Mouse (Mus musculus) embryonic fibroblast, embryonic 13.5 days (primary cell): ENCODE data around the gene Prss42.

ENCODE experiments used
- CTCF ChIP-seq: IDR thresholded peaks from 2 replicates; pipeline ENCODE4 v1.5.1; 2011; ENCODE audit warnings: mild to moderate bottlenecking, control low read depth, low read length, moderate library complexity, borderline replicate concordance; ENCODE audit not compliant: insufficient read depth
- POLR2A ChIP-seq: IDR thresholded peaks from 2 replicates; pipeline ENCODE4 v1.6.1; 2011; ENCODE audit warnings: low read depth, mild to moderate bottlenecking, control low read depth, low read length, moderate library complexity

DNA sequence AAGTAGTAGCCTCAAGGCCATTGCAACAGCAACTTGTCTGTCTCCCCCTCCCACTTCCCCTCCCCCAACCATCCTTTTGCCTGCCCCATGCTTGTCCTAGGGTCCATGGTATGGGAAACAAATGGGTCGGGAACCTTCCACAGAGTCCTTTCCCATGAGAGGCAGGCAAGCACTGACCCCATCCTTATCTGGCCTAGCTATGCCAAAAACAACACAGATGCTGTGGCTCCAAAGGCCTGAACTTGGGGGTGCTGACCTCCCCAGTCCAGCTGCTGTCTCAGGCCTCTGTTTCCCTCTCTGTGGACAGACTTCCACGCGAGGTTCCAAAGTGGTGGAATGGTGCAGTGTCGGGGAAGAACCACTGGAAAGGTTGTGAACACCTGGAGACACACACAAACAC, 44.2 kb upstream of the Prss42 start:
- TF ChIP-seq CTCF (no peak), POLR2A (no peak)
